Mouse (Mus musculus) neutrophil, adult 59 days (primary cell): ENCODE data around the gene Rbm6. TPM values are rescaled to one million over a fixed set of nuclear protein-coding genes. Genes with fewer than 3 reads are reported as not detected.

ENCODE experiments used
- total RNA-seq, 2 experiments: library from RNA; stranded (reverse); gene quantifications; 1 replicate in 1 of 2; 2 replicates in 1 of 2; pipeline ENCODE4 v1.2.4; 2023

The Rbm6 gene
- 10 to 100 TPM; 57.7 to 60.7 TPM for total RNA-seq

DNA sequence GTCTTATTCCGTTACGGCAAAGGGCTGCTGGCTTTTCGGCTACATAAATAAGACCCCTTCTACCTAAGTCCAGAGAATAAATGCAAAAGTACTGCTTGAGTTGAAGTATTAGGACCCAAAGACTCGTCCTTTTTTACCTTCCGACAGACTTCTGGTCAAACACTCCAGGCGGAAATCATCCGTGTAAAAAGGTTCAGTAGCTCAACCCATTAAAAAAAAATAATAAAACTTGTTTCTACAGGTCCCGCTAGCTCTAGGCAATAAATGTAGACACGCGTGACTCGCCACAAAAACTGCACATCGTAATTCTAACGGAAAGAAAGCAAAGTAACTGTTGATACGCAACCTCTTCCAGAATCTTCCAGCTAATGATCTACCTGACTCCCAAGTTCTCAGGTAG lies at the start of gene Rbm6:
TSS of gene Rbm6 (minus strand) at position 101 of the 400 bp plus-strand sequence.

DNA sequence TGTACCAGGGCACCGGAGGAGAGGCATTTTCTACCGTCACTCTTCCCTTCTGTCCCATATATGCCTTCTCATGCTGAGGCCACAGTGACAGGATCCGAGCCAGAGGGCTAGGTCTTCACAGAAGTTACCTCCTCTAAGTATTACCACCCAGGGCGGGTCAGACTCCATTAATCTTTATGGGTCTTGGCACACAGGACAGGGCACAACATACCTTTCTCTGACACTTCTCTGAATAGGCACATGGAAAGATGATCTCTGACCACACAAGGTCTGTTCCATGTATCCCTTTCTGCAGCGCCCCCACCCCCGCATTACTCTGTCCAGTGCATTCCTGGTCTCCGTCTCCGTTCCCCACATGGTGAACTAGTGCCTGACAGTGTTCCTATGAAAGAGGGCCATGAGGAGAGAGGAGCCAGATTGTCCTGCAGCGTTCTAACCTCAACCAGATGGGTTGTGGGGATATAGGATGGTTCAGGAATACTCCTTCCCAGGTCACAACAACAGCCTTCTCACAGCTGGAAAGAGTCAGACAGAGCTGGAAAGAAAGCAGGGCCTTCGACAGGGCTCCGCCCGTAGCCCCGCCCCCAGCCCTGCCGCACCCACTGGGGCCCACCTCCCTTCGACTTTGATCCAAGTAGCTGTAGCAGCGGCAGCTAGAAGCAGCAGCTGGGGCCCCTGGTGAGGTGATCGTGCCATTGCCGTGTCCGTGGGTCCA lies 33.4 kb upstream of the Rbm6 start, which contains the start of gene Mst1r:
TSS of gene Mst1r (plus strand) at position 622 of the 715 bp plus-strand sequence.

DNA sequence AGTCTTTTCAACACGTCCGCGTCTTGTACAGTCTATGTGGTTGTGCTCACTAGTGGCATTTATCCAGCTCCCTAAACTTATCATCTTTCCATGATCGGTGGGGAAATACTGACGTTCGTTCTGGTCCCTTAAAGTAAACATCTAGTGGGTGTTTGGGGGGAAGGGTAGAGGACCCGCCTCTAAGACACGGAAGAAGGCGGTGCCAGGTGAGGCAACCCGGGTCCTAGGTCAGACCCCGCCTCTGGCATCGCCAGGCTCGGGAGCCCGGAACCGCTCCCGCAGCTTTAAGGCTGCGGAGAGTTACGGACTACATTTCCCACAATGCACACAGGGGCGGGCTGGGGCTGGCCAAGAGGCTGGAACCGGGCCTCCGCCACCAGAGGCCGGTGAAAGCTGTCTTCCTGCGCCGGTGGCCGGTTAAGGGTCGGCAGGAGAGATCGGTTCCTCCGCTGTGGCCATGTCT lies 14.8 kb upstream of the Rbm6 start, which contains the start of gene Mon1a:
TSS of gene Mon1a (plus strand) at position 348 of the 463 bp plus-strand sequence.

DNA sequence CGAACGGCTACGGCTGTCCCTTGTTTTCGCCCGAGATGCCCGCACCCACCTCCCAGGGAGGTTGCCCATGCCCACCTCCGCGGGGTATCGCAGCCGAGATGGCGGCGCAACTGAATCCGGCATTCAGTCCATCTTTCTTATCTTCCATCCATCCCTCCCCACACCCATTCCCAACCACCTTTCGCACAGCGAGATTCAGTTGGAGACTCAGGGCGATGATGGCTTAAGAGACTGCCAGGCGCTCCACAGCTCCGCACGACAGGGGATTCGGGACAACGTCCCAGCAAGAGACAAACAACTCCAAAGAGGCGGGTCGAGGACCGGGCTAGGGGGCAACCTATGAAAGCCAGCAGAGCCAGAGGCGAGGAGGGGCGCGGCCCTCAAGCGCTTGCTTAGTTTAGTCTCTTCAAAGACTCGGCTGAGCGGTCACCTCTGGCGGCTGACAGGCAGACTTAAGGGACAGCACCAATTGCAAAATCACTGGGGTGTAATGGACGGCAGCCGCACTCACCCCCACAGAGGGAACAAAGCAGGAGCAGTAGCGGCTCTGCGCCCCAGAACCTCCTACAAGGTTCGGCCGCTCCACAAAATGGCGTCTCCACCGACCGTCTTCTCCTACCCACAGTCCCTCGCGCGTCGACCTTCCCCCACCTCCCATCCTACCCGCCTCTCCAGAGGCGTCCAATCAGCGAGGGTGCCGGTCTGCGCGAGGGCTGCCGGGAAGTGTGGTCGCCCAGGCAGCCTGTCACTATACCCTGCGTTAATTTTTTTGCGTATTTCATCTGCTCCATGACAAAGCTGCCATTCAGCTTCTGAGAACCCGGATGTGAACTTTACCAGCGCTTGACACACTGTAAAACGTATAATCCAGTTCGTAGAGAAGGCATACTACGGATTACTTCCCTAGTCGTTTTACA lies 102.4 kb downstream of the Rbm6 start, which contains the start of gene Rbm5:
TSS of gene Rbm5 (minus strand) at position 623 of the 917 bp plus-strand sequence.

Other genes with a start within 250 kb of the Rbm6 start
- 1,000 to 10,000 TPM; 1,195 to 1,197 TPM for gene Gnai2, start 237.9 kb downstream of the Rbm6 start, total RNA-seq
- gene Slc38a3, start 203.7 kb downstream of the Rbm6 start, total RNA-seq: not detected
- not detected for gene Gnat1, start 193.5 kb downstream of the Rbm6 start, total RNA-seq
- under 1 TPM in 1 of 2 experiments, not detected in 1; 0.53 TPM for gene Sema3f, start 162.8 kb downstream of the Rbm6 start, total RNA-seq
- 100 to 1,000 TPM; 165 to 173 TPM for gene Rbm5, start 102.2 kb downstream of the Rbm6 start, total RNA-seq
- gene Mon1a, start 14.9 kb upstream of the Rbm6 start, total RNA-seq: 10 to 100 TPM in 1 of 2 experiments, 1 to 10 TPM in 1; 9.4 to 11.4 TPM
- gene Mst1r, start 33.6 kb upstream of the Rbm6 start, total RNA-seq: 1 to 10 TPM; 1.1 to 3.0 TPM
- gene Actl11, start 55.2 kb upstream of the Rbm6 start, total RNA-seq: not detected
- gene Camkv, start 62.4 kb upstream of the Rbm6 start, total RNA-seq: not detected
- gene Traip, start 76.9 kb upstream of the Rbm6 start, total RNA-seq: 10 to 100 TPM; 13.2 to 15.8 TPM
- gene Uba7, start 102.3 kb upstream of the Rbm6 start, total RNA-seq: 10 to 100 TPM; 69.2 to 70.8 TPM
- not detected for gene Gm20661, start 109.8 kb upstream of the Rbm6 start, total RNA-seq
- 1 to 10 TPM; 1.9 to 3.2 TPM for gene Inka1, start 112.6 kb upstream of the Rbm6 start, total RNA-seq
- gene Cdhr4, start 119.3 kb upstream of the Rbm6 start, total RNA-seq: under 1 TPM in 1 of 2 experiments, not detected in 1; 0.42 TPM
- not detected for gene Gm20662, start 123.1 kb upstream of the Rbm6 start, total RNA-seq
- gene Ip6k1, start 129.3 kb upstream of the Rbm6 start, total RNA-seq: 100 to 1,000 TPM; 111 to 126 TPM
- 10 to 100 TPM; 20.3 to 21.2 TPM for gene Gmppb, start 176.0 kb upstream of the Rbm6 start, total RNA-seq
- 1 to 10 TPM; 3.6 to 4.7 TPM for gene Amigo3, start 179.9 kb upstream of the Rbm6 start, total RNA-seq
- gene Mst1, start 207.2 kb upstream of the Rbm6 start, total RNA-seq: under 1 TPM in 1 of 2 experiments, not detected in 1; 0.20 TPM
- 10 to 100 TPM; 61.5 to 70.0 TPM for gene Rnf123, start 210.1 kb upstream of the Rbm6 start, total RNA-seq
- 10 to 100 TPM; 43.3 to 53.5 TPM for gene Apeh, start 221.4 kb upstream of the Rbm6 start, total RNA-seq